Mouse (Mus musculus) midbrain, embryonic 15.5 days (tissue): Measurements from ENCODE around the gene Rnf5. TPM values are rescaled to one million over a fixed set of nuclear protein-coding genes. Genes with fewer than 3 reads are reported as not detected.

Experiments used
- ATAC-seq: fragments of 200-750 bp; cut with Nextera tagmentation; replicated peaks from 2 replicates; pipeline ENCODE4 v1.8.0; 2017; ENCODE audit warnings: moderate TSS enrichment
- H3K27ac ChIP-seq: fragments of 300-500 bp; sonication (generic); 2 replicates; pipeline ENCODE4 v1.5.1; 2015; ENCODE audit warnings: mild to moderate bottlenecking, inconsistent platforms
- H3K27me3 ChIP-seq: fragments of 300-500 bp; sonication (generic); replicated peaks from 2 replicates; pipeline ENCODE4 v1.6.1; 2015; ENCODE audit warnings: inconsistent platforms
- H3K36me3 ChIP-seq: fragments of 300-500 bp; sonication (generic); replicated peaks from 2 replicates; pipeline ENCODE4 v1.6.1; 2015; ENCODE audit warnings: inconsistent platforms
- H3K4me1 ChIP-seq: fragments of 300-500 bp; sonication (generic); 2 replicates; pipeline ENCODE4 v1.6.1; 2015; ENCODE audit warnings: inconsistent platforms
- H3K4me2 ChIP-seq: fragments of 300-500 bp; sonication (generic); 2 replicates; pipeline ENCODE4 v1.6.1; 2015; ENCODE audit warnings: inconsistent platforms, mild to moderate bottlenecking, moderate library complexity
- H3K4me3 ChIP-seq: fragments of 300-500 bp; sonication (generic); 2 replicates; pipeline ENCODE4 v1.5.1; 2015; ENCODE audit warnings: mild to moderate bottlenecking, inconsistent platforms
- H3K9ac ChIP-seq: fragments of 300-500 bp; sonication (generic); 2 replicates; pipeline ENCODE4 v1.6.1; 2015; ENCODE audit warnings: mild to moderate bottlenecking, inconsistent platforms
- H3K9me3 ChIP-seq: fragments of 300-500 bp; sonication (generic); 2 replicates; pipeline ENCODE4 v1.6.1; 2016; ENCODE audit warnings: inconsistent platforms
- WGBS: fragments of 180-500 bp; shearing (Covaris S2); methylation state at CpG from one replicate; pipeline ENCODE4 v1.1.7; 2015; ENCODE audit warnings: mixed read lengths; 5-methylcytosine and 5-hydroxymethylcytosine counted together
- polyA plus RNA-seq: library from polyadenylated mRNA; unstranded; fragments of >200 nt; fragmentation: Nextera tagmentation; extraction: Ambion mirVana; gene quantifications from 2 replicates; pipeline ENCODE4 v1.2.1, GENCODE M21; 2015

Gene Rnf5
- polyA plus RNA-seq, 1 experiment from 2014 or later = 306 TPM

GRCm38 (mm10) chr17:34644608-34645007, 41.1 kb upstream of the Rnf5 start, which contains the start of gene Fkbpl:
Fkbpl (plus strand) TSS chr17:34644764.
- peak; percentile 77 for ATAC-seq
- Histone ChIP-seq H3K4me1 (peaks cover 40% of the 10 kb centered on the region), H3K36me3 (no peaks in the 10 kb centered on the region), H3K9me3 (no peaks in the 10 kb centered on the region), H3K27me3 (no peaks in the 10 kb centered on the region), H3K4me2 (peak within 1 kb of the TSS; percentile 82), H3K4me3 (peak within 1 kb of the TSS; percentile 57), H3K9ac (peak within 1 kb of the TSS; percentile 64), H3K27ac (peak within 1 kb of the TSS; percentile 81)
- under 1% methylated on average over 16 of the region's 16 CpGs for WGBS

GRCm38 (mm10) chr17:34643944-34644343, 40.5 kb upstream of the Rnf5 start:
- H3K9me3 ChIP-seq = no peaks in the 10 kb centered on the region
- 0 out of 2 replicates have a peak overlapping the region, but pooled peaks have one; percentile 57 for H3K4me3 ChIP-seq
- H3K27ac ChIP-seq = peak overlapping the region; percentile 81
- H3K4me1 ChIP-seq = peaks cover 40% of the 10 kb centered on the region
- no peak overlapping the region for H3K9ac ChIP-seq
- no peak for ATAC-seq
- H3K4me2 ChIP-seq = 0 out of 2 replicates have a peak overlapping the region, but pooled peaks have one; percentile 82
- 88% methylated on average over 10 of the region's 10 CpGs for WGBS
- no peaks in the 10 kb centered on the region for H3K36me3 ChIP-seq
- H3K27me3 ChIP-seq = no peaks in the 10 kb centered on the region

- Histone ChIP-seq H3K9me3 (no peaks in the 10 kb centered on the region), H3K27ac (no peak overlapping the region), H3K4me1 (peaks cover 35% of the 10 kb centered on the region), H3K4me2 (no peak overlapping the region), H3K9ac (no peak overlapping the region), H3K4me3 (no peak overlapping the region), H3K36me3 (no peaks in the 10 kb centered on the region), H3K27me3 (no peaks in the 10 kb centered on the region)
- WGBS = 93% methylated on average over 4 of the region's 4 CpGs
- ATAC-seq = no peak
Measured at GRCm38 (mm10) chr17:34643379-34643778, 39.9 kb upstream of the Rnf5 start.

GRCm38 (mm10) chr17:34641945-34642344, 38.5 kb upstream of the Rnf5 start:
- H3K4me2 ChIP-seq = no peak overlapping the region
- peaks cover 25% of the 10 kb centered on the region for H3K4me1 ChIP-seq
- H3K9ac ChIP-seq = no peak overlapping the region
- H3K27me3 ChIP-seq = no peaks in the 10 kb centered on the region
- no peak overlapping the region for H3K27ac ChIP-seq
- WGBS = 89% methylated on average over 3 of the region's 3 CpGs
- no peak for ATAC-seq
- no peaks in the 10 kb centered on the region for H3K36me3 ChIP-seq
- no peak overlapping the region for H3K4me3 ChIP-seq
- no peaks in the 10 kb centered on the region for H3K9me3 ChIP-seq

- 10% methylated on average over 11 of the region's 11 CpGs for WGBS
- Histone ChIP-seq H3K27me3 (no peaks in the 10 kb centered on the region), H3K27ac (peak overlapping the region; percentile 70), H3K4me1 (peaks cover 17% of the 10 kb centered on the region), H3K4me3 (no peak overlapping the region), H3K4me2 (no peak overlapping the region), H3K9ac (peak overlapping the region; percentile 26; the same call in 1 of the 2 replicates), H3K36me3 (no peaks in the 10 kb centered on the region), H3K9me3 (no peaks in the 10 kb centered on the region)
- ATAC-seq = no peak
Measured at GRCm38 (mm10) chr17:34640778-34641601, 37.5 kb upstream of the Rnf5 start.

- H3K27ac ChIP-seq = no peak overlapping the region
- H3K4me2 ChIP-seq = no peak overlapping the region
- no peaks in the 10 kb centered on the region; the same call in 1 of the 2 replicates for H3K27me3 ChIP-seq
- WGBS = 87% methylated on average over 7 of the region's 7 CpGs
- H3K36me3 ChIP-seq = no peaks in the 10 kb centered on the region
- H3K4me1 ChIP-seq = peaks cover 6% of the 10 kb centered on the region; the same call in 1 of the 2 replicates
- no peak overlapping the region for H3K4me3 ChIP-seq
- no peak for ATAC-seq
- H3K9me3 ChIP-seq = no peaks in the 10 kb centered on the region
- no peak overlapping the region for H3K9ac ChIP-seq
Measured at GRCm38 (mm10) chr17:34639461-34640255, 36.2 kb upstream of the Rnf5 start.

- H3K36me3 ChIP-seq = no peaks in the 10 kb centered on the region
- WGBS = 71% methylated on average over 3 of the region's 3 CpGs
- ATAC-seq = no peak
- H3K27ac ChIP-seq = no peak overlapping the region
- no peak overlapping the region for H3K4me2 ChIP-seq
- H3K27me3 ChIP-seq = peaks cover 3% of the 10 kb centered on the region; the same call in 1 of the 2 replicates
- H3K9me3 ChIP-seq = no peaks in the 10 kb centered on the region
- H3K4me3 ChIP-seq = no peak overlapping the region
- peaks cover 6% of the 10 kb centered on the region; the same call in 1 of the 2 replicates for H3K4me1 ChIP-seq
- H3K9ac ChIP-seq = no peak overlapping the region
Measured at GRCm38 (mm10) chr17:34637459-34637858, 34.0 kb upstream of the Rnf5 start.

- Histone ChIP-seq H3K27me3 (peaks cover 3% of the 10 kb centered on the region; the same call in 1 of the 2 replicates), H3K9me3 (no peaks in the 10 kb centered on the region), H3K4me2 (no peak overlapping the region), H3K27ac (no peak overlapping the region), H3K36me3 (no peaks in the 10 kb centered on the region), H3K9ac (no peak overlapping the region), H3K4me3 (no peak overlapping the region), H3K4me1 (peaks cover 17% of the 10 kb centered on the region)
- 67% methylated on average over 2 of the region's 2 CpGs for WGBS
- no peak for ATAC-seq
Measured at GRCm38 (mm10) chr17:34635671-34636070, 32.2 kb upstream of the Rnf5 start.

GRCm38 (mm10) chr17:34632261-34632691, 28.8 kb upstream of the Rnf5 start:
- Histone ChIP-seq H3K9me3 (no peaks in the 10 kb centered on the region), H3K27ac (no peak overlapping the region), H3K9ac (peak overlapping the region; percentile 63), H3K36me3 (no peaks in the 10 kb centered on the region), H3K4me2 (peak overlapping the region; percentile 89), H3K4me1 (peaks cover 47% of the 10 kb centered on the region), H3K27me3 (peaks cover 3% of the 10 kb centered on the region; the same call in 1 of the 2 replicates), H3K4me3 (peak overlapping the region; percentile 71)
- 1% methylated on average over 26 of the region's 26 CpGs for WGBS
- ATAC-seq = no peak

GRCm38 (mm10) chr17:34631647-34632046, 28.2 kb upstream of the Rnf5 start:
- ATAC-seq = no peak
- Histone ChIP-seq H3K4me1 (peaks cover 47% of the 10 kb centered on the region), H3K4me3 (peak overlapping the region; percentile 71), H3K9me3 (no peaks in the 10 kb centered on the region), H3K4me2 (peak overlapping the region; percentile 89), H3K36me3 (no peaks in the 10 kb centered on the region), H3K9ac (peak overlapping the region; percentile 63), H3K27ac (no peak overlapping the region), H3K27me3 (peaks cover 3% of the 10 kb centered on the region; the same call in 1 of the 2 replicates)
- 7% methylated on average over 12 of the region's 12 CpGs for WGBS

- Histone ChIP-seq H3K4me2 (peak overlapping the region; percentile 89), H3K9ac (peak overlapping the region; percentile 63), H3K9me3 (no peaks in the 10 kb centered on the region), H3K4me3 (peak overlapping the region; percentile 71), H3K4me1 (peaks cover 54% of the 10 kb centered on the region), H3K27me3 (peaks cover 3% of the 10 kb centered on the region; the same call in 1 of the 2 replicates), H3K36me3 (no peaks in the 10 kb centered on the region), H3K27ac (no peak overlapping the region; the same call in 1 of the 2 replicates)
- ATAC-seq = no peak
- WGBS = 2% methylated on average over 47 of the region's 48 CpGs
Measured at GRCm38 (mm10) chr17:34630761-34631301, 27.3 kb upstream of the Rnf5 start.
